Mouse (Mus musculus) urinary bladder, adult 2 months (tissue): ENCODE data around the gene Itgb5. TPM values are rescaled to one million over a fixed set of nuclear protein-coding genes. Genes with fewer than 3 reads are reported as not detected.

ENCODE experiments used
- DNase-seq: peaks from one replicate; pipeline ENCODE4 v3.0.0; 2022; ENCODE audit warnings: low spot score
- polyA plus RNA-seq: library from polyadenylated mRNA; depleted of rRNA; stranded (reverse); fragments of >200 nt; gene quantifications from 2 replicates; pipeline ENCODE4 v1.2.3, GENCODE M21; 2012; rRNA removed

Gene Itgb5
- polyA plus RNA-seq, 1 experiment = 79.7 TPM

DNA sequence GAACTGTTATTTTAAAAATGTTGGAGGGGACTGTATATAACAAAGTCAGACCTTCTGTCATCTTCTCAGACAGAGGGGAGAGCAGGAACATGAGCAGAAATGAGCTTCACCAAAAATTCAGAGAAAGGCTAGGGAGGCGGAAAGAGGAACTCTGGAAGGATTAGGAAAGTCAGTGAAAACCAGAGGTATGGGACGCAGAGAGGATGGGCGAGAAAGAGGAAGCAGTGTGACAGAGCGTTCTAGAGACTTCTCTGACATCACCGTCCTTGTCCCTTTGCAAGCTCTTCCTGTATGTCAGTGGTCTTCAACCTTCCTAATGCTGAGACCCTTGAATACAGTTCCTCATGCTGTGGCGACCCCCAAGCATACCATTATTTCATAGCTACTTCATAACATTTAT is 155.9 kb downstream of the Itgb5 start:
- DNase-seq = no peak

- peak; percentile 13 for DNase-seq
Observed at GRCm38 (mm10) chr16:33986993-33987392, 157.5 kb downstream of the Itgb5 start.

GRCm38 (mm10) chr16:33988358-33989012 is 159.0 kb downstream of the Itgb5 start:
- no peak for DNase-seq

- no peak for DNase-seq
Observed at GRCm38 (mm10) chr16:33989106-33989505, 159.6 kb downstream of the Itgb5 start.

GRCm38 (mm10) chr16:33990712-33991111 is 161.2 kb downstream of the Itgb5 start:
- no peak for DNase-seq

DNA sequence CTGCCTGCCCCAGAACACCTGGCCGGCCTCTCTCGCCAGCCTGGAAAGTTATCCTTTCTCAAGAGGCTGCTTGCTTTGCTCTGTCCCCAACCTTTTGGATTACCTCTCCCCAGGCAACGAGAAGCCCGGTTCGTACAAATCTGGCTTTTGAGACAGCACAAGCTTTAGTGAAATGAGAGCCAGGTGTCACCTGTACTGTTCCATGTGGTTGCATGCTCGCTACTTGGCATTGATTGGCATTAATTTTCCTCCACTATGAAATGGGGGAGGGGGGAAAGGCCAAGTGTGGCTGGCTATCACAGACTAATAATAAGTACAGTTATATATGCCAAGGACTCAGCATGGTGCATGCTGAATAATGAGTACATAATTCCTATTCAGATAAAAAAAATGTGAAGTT is 164.9 kb downstream of the Itgb5 start:
- no peak for DNase-seq

DNA sequence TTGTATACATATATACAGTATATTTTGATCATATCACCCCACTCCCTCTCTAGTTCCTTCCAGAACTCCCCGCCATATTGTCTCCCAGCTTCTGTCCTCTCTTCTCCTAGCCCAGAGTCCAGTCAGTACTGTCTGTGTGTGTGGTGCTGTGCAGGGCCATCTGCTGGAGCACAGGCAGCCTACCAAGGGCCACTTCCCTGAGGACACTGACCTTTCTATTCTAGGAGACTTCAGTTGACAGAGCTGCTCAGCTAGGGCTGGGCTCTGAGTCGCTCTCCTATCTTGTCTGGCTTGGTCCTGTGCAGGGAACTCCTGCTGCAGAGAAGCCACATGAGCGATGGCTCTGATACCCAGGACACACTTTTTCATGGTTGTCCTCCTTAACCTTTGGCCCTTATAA is 166.0 kb downstream of the Itgb5 start:
- no peak for DNase-seq

DNA sequence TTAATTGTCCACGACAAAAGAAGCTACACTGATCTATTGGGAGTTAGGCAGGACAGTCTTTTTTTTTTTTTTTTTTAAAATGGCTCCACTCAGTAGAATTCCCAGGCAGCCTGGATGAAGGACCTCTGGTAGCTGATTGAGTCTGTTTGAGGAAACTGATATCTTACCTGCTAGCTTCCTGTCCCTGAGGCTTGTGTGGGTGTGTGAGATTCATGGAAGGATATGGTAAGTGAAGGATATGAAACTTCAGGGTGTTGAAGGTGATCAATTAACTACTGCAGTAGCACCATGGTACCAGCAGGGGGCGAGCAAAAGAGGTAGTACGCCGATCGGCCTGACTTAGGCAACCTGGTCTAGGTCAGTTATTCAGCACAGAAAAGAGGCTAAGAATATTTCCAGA is 166.6 kb downstream of the Itgb5 start:
- DNase-seq = no peak

- DNase-seq = no peak
Observed at GRCm38 (mm10) chr16:33998011-33998410, 168.5 kb downstream of the Itgb5 start.

Other genes with a start within 250 kb of the Itgb5 start
- 66.3 and 86.7 TPM in 2 replicates for gene Heg1, start 145.3 kb upstream of the Itgb5 start, polyA plus RNA-seq
- gene Muc13, start 35.6 kb upstream of the Itgb5 start, polyA plus RNA-seq = 0.04 and 0.09 TPM in 2 replicates
- 10.7 and 10.9 TPM in 2 replicates for gene Umps, start 137.4 kb downstream of the Itgb5 start, polyA plus RNA-seq